Mouse (Mus musculus) G1E-ER4 (cell line): ENCODE results near the gene Shank1. TPM values are rescaled to one million over a fixed set of nuclear protein-coding genes. Genes with fewer than 3 reads are reported as not detected.

ENCODE experiments used
- GATA1 ChIP-seq: IDR thresholded peaks from one replicate; pipeline ENCODE4 v1.8.0; 2012; ENCODE audit warnings: low read length, inconsistent platforms
- polyA plus RNA-seq: library from polyadenylated mRNA; stranded (reverse); fragments of >175 nt; gene quantifications from 2 replicates; pipeline ENCODE4 v1.2.3, GENCODE M21; 2012

Shank1 gene
- polyA plus RNA-seq, 1 experiment: 1.8 TPM

- TF ChIP-seq GATA1: no peak
Observed at GRCm38 (mm10) chr7:44320886-44321285, 10.8 kb downstream of the Shank1 start.

DNA sequence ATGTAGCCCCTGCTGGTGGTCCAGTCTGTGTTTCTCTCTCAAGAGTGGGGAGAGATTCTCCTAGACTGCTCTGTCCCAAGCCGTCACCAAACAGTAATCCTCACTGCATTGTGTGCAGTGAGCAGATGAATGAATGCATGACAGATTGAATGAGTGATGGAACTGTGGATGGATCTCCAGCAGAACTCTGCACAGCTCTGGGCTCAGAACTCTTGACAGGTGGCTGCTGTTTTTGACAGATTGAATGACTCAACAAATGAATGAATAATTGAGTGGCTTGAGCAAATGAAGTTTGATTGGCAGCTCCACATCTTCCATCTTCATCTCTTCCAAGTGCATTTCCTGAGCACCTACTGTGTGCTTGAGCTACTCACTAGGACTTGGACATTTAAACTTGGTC is 12.2 kb downstream of the Shank1 start:
- no peak for TF ChIP-seq GATA1

- TF ChIP-seq GATA1: no peak
Observed at GRCm38 (mm10) chr7:44326614-44327013, 16.6 kb downstream of the Shank1 start.

- TF ChIP-seq GATA1: no peak
Observed at GRCm38 (mm10) chr7:44332336-44332735, 22.3 kb downstream of the Shank1 start.

- no peak for TF ChIP-seq GATA1
Observed at GRCm38 (mm10) chr7:44334139-44334538, 24.1 kb downstream of the Shank1 start.

DNA sequence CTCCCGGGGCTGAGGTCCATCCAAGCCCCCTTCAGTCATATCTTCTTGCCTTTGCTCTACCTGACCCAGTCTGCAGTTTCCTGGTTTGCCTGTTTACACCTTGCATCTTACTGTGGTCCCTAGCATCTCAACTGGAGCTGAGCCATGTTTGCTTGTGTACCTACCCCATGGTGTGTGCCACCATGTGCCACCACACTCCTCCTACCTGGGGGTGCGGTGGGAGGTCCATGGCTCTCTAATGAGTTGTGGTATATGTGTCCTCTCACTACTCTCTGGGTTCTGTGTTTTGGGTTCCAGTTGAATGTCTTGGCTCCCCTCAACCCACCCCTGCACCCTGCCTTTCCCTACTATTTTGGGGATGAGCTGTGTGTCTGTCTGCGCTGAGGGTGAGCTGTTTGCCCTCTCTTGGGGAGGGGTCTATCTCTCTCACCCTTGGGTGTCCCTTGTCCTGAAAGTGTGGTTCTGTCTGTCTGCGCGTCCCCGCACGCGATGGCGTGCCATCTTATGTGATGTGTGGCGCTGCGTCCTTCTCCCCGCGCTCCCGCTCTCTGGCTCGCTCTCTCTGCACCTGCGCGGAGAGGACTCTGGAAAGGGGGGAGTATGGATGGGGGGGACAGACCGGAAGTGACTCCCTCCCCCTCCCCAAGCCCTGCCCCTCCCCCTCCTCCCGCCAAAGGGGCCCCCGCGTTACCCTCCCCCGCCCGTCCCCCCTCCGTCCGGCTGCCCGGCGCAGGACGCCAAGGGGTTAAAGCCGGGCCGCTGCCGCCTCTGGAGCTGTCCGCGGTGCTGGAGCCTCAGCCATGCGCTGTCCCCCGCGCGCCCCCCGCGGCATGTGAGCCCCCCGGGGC is 25.2 kb downstream of the Shank1 start:
- no peak for TF ChIP-seq GATA1

DNA sequence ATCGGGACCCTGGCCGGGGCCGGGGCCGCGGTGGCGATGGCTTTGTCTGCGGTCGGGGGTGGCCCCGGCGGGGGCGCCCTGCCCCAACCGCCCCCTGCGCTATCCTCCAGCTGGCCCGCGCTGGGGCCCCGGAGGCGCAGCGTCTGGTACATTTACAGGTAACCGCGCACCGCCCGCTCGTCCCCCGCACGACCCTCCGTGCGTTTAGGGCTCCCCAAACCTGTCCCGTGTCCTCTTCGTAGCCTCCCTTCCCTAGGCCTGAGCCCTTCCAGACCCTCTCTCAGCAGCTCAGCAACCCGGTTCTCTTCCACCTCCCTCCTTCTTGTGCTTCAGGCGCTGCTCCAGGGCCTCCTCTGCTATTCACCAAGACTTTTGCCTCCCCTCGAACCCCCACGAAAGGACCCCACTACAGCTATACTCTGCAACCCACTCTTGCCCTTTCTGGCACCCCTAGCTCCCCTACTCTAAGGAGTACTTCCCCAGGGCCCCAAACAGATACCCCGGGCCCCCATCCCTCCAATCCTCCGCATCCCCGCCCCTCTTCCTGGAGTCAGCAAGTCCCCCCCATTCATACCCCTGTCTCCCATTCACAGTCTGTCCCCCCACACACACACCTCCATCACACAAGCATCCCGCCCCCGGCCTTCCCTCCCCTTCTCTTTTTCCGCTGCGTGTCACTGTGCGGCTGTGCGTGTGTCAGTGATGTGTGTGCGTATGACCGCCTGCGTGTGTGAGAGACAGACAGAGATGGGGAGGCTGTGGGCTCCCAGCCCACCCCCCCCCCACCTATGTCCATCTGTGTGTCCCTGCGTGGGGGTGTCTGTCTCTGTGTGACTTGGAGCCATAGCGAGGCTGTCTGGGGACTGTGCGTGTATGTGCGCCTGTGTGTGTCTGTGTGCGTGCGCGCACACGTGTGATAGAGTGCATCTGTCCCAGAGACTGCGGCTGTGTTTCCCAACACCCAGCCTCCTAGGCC is 26.3 kb downstream of the Shank1 start:
- TF ChIP-seq GATA1: no peak

- TF ChIP-seq GATA1: no peak
Observed at GRCm38 (mm10) chr7:44337121-44337849, 27.2 kb downstream of the Shank1 start.

- TF ChIP-seq GATA1: no peak
Observed at GRCm38 (mm10) chr7:44340226-44340625, 30.2 kb downstream of the Shank1 start.

- TF ChIP-seq GATA1: no peak
Observed at GRCm38 (mm10) chr7:44341119-44341518, 31.1 kb downstream of the Shank1 start.

DNA sequence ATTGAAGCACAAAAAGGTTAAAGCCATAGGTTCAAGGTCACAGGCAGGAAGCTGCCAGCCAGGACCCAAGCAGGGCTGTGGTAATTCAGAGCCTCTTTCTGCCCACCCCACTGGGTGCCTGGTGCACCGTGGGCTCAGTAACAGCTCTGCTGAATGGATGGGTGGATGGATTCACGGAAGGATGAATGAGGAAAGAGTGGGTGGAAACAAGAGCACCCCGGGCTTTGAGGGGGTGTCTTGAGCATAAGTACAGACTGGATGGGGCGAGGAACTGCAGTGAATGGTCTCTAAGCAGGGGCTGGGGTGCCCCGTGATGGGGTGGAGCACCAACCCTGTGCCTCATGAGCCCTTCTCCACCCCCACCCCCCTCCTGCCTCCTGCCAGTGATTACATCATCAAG is 31.7 kb downstream of the Shank1 start:
- TF ChIP-seq GATA1: no peak

DNA sequence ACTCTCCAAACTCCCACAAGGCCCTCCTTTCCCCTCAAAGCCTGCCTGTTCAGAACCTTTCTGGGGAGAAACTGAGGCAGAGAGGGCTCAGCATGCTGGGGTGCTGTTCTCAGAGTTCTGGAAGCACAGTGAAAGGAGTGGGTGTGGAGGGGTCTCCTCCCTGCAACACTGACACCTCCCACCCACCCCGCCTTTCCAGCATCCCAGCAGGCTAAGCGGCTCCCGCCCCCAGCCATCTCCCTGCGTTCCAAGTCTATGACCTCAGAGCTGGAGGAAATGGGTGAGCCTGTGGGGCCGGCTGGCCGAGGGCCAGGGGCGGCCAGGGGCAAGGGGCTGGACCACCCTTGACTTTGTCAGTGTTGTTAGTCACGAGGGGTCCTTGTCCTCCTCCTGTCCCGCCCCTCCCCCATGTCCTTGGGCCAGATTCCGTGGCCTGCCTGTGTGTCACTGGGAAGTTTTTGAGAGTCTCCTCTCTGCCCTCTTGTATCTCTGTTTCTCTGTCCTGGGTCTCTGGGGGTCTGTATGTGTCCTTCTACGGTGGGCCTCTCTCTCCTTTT is 33.5 kb downstream of the Shank1 start:
- no peak for TF ChIP-seq GATA1

DNA sequence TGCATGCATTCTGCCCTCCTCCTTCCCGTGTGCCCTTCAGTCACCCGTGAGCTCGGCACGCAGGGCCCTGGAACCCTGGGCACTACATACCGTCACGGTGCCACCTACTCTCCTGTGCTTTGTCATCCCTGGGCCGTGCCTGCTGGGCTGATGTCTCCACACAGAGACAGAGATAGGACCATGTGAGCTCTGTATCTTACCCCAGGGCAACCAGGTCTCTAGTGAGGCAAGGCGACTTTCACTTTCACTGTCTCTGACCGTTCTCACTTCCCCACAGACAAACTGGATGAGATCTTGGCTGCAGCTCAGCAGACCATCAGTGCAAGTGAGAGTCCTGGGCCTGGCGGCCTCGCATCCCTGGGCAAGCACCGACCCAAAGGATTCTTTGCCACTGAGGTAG is 34.6 kb downstream of the Shank1 start:
- no peak for TF ChIP-seq GATA1

DNA sequence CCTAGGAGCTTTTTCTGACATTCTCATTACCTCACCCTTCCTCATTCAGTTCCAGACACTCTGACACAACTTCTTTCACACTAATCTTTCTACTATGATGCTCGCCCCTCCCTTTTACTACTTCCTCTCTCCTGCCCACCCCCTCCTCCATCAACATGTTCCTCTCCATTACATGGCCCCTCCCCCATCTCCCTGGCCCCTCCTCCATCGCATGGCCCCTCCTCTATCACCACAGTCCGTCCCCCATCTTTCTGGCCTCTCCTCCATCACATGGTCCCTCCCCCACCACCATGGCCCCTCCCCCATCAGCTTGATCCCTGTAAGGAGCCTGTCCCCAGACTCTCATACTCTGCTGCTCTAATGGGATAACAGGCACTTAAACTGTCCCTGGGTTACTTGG is 39.0 kb downstream of the Shank1 start:
- no peak for TF ChIP-seq GATA1
